In the genomic region with DNA sequence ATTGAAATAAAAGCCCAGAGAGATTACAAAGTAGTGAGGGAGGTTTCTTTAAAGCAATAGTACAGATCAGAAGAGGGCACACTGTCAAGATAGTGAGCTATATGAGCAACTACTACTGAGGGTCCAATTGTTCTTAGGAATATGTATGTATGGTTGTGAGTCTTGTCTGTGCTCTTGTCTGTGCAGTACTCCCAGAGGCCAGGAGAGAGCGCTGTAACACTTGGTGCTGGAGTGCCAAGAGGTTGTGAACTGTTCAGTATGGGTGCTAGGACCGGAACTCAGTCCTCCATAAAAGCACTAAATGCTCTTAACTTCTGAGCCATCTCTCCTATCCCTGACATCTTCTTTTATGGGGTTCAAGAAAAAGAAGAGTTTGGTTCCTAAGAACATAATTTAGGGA, we compare ENCODE assay signal across 17 mouse cellular contexts. TPM values are rescaled to one million over a fixed set of nuclear protein-coding genes. Genes with fewer than 3 reads are reported as not detected.
DNase-seq lines count a peak whose midpoint lies in the region; ATAC-seq and TF ChIP-seq lines count a peak whose summit lies in the region.
"Had no signal": no experiment of that assay in that cellular context is flagged by ENCODE, and none has a peak within 500 bp of the region (broad histone marks: within the 10 kb centered on the region; RNA-seq: fewer than 3 reads in every experiment).

No protein-coding gene starts in this region.

- no peak for TF ChIP-seq POLR2A in MEL (IDR thresholded peaks at IDR 0.05; ENCODE audit: control insufficient read depth in 1 of 2, insufficient read depth in 1 of 2, low read depth in 1 of 2, low read length in 2 of 2, poor library complexity in 1 of 2)

- H3K27me3 ChIP-seq in heart, postnatal 0 days (ENCODE audit: control insufficient read depth, insufficient read depth, low read length), result no peaks in the 10 kb centered on the region
- H3K27me3 ChIP-seq in midbrain, postnatal 0 days (ENCODE audit: insufficient read depth, low read length), result no peaks in the 10 kb centered on the region
- no peaks in the 10 kb centered on the region for H3K27me3 ChIP-seq in midbrain, embryonic 10.5 days (ENCODE audit: low read depth, poor library complexity, severe bottlenecking)
- H3K27me3 ChIP-seq in MEL (ENCODE audit: control insufficient read depth in 1 of 2, insufficient read depth in 2 of 2, low read length in 2 of 2), result no peaks in the 10 kb centered on the region; a peak in 1 of 4 replicates
- H3K27me3 ChIP-seq in stomach, postnatal 0 days (ENCODE audit: control insufficient read depth, insufficient read depth, low read length), result no peaks in the 10 kb centered on the region
- H3K27me3 ChIP-seq: hindbrain, embryonic 12.5 days; stomach, embryonic 15.5 days had no signal

- no peak for DNase-seq in heart, postnatal 0 days (ENCODE audit: low spot score)
- DNase-seq in heart, adult 18-20 months, result no peak
- no peak for DNase-seq in midbrain, postnatal 0 days (ENCODE audit: low spot score)
- DNase-seq in midbrain, embryonic 10.5 days (ENCODE audit: low spot score), result no peak
- DNase-seq in MEL (ENCODE audit: low read depth, low spot score), result peak; percentile 34
- no peak for DNase-seq in stomach, postnatal 0 days (ENCODE audit: low spot score)
- DNase-seq in heart, adult 8-10 months (ENCODE audit: low spot score), result no peak
- DNase-seq in adrenal gland, postnatal 25 days, result no peak
- DNase-seq: cerebellum, postnatal 10 days; layer of hippocampus, adult 9-11 months; lung, adult 2 months; right cerebral cortex, postnatal 25 days had no signal

- H3K4me2 ChIP-seq in heart, postnatal 0 days (ENCODE audit: low read depth, low read length), result no peak overlapping the region
- H3K4me2 ChIP-seq in midbrain, postnatal 0 days (ENCODE audit: low read depth, low read length, poor library complexity, severe bottlenecking), result no peak overlapping the region
- no peak overlapping the region for H3K4me2 ChIP-seq in stomach, postnatal 0 days (replicated peaks; ENCODE audit: low read depth)
- H3K4me2 ChIP-seq: heart, embryonic 11.5 days; hindbrain, embryonic 12.5 days; stomach, embryonic 15.5 days had no signal

- H3K79me2 ChIP-seq in MEL (ENCODE audit: control insufficient read depth, insufficient read depth, low read length, poor library complexity), result no peaks in the 10 kb centered on the region

- H3K9ac ChIP-seq in heart, postnatal 0 days (replicated peaks; ENCODE audit: low read depth, low read length), result no peak overlapping the region
- H3K9ac ChIP-seq in midbrain, postnatal 0 days (replicated peaks; ENCODE audit: low read length, poor library complexity, severe bottlenecking), result no peak overlapping the region
- no peak overlapping the region for H3K9ac ChIP-seq in MEL (ENCODE audit: control insufficient read depth, low read depth, low read length, poor library complexity, severe bottlenecking)
- no peak overlapping the region for H3K9ac ChIP-seq in stomach, postnatal 0 days (ENCODE audit: low read length)
- H3K9ac ChIP-seq: hindbrain, embryonic 12.5 days; stomach, embryonic 15.5 days had no signal

- ATAC-seq in heart, postnatal 0 days (ENCODE audit: insufficient read depth, low read depth), result no peak
- no peak for ATAC-seq in midbrain, postnatal 0 days (ENCODE audit: low FRiP score)
- no peak for ATAC-seq in stomach, postnatal 0 days (ENCODE audit: low FRiP score, low TSS enrichment)

- peak; percentile 7; the same call in 1 of the 2 replicates for TF ChIP-seq CTCF in heart, postnatal 0 days (IDR thresholded peaks at IDR 0.05; ENCODE audit: low read depth)
- TF ChIP-seq CTCF in midbrain, postnatal 0 days (IDR thresholded peaks at IDR 0.05), result peak; percentile 12; the same call in 1 of the 2 replicates
- TF ChIP-seq CTCF in MEL (IDR thresholded peaks at IDR 0.05 in 2 of 3, conservative IDR thresholded peaks at IDR 0.05 in 1 of 3; ENCODE audit: control insufficient read depth in 1 of 3, insufficient read depth in 1 of 3, low read depth in 2 of 3, low read length in 3 of 3, poor library complexity in 1 of 3, severe bottlenecking in 1 of 3), result peak; percentile 30 to 49 (median 44)
- peak; percentile 42; the same call in 1 of the 2 replicates for TF ChIP-seq CTCF in stomach, postnatal 0 days (IDR thresholded peaks at IDR 0.05; ENCODE audit: low read depth)

- H3K4me1 ChIP-seq in heart, postnatal 0 days (ENCODE audit: control insufficient read depth, insufficient read depth), result no peaks in the 10 kb centered on the region
- no peaks in the 10 kb centered on the region for H3K4me1 ChIP-seq in midbrain, postnatal 0 days (ENCODE audit: insufficient read depth, low read length)
- peaks cover 17% of the 10 kb centered on the region for H3K4me1 ChIP-seq in midbrain, embryonic 10.5 days
- H3K4me1 ChIP-seq in MEL (ENCODE audit: control insufficient read depth in 1 of 2, insufficient read depth in 2 of 2, low read length in 2 of 2), result no peaks in the 10 kb centered on the region
- no peaks in the 10 kb centered on the region for H3K4me1 ChIP-seq in stomach, postnatal 0 days (replicated peaks; ENCODE audit: control insufficient read depth, insufficient read depth)
- H3K4me1 ChIP-seq: stomach, embryonic 15.5 days had no signal

- no peak for TF ChIP-seq EP300 in heart, postnatal 0 days (IDR thresholded peaks at IDR 0.05; ENCODE audit: low read depth)
- no peak for TF ChIP-seq EP300 in MEL (IDR thresholded peaks at IDR 0.05; ENCODE audit: low read depth in 1 of 2, low read length in 2 of 2)
- no peak for TF ChIP-seq EP300 in stomach, postnatal 0 days (optimal IDR thresholded peaks at IDR 0.05)

- H3K27ac ChIP-seq in heart, postnatal 0 days (ENCODE audit: low read depth), result no peak overlapping the region
- H3K27ac ChIP-seq in midbrain, postnatal 0 days (ENCODE audit: low read depth, low read length), result no peak overlapping the region
- no peak overlapping the region for H3K27ac ChIP-seq in midbrain, embryonic 10.5 days (replicated peaks)
- no peak overlapping the region for H3K27ac ChIP-seq in MEL (ENCODE audit: control insufficient read depth, low read depth, low read length)
- H3K27ac ChIP-seq in stomach, postnatal 0 days (replicated peaks), result no peak overlapping the region
- H3K27ac ChIP-seq: hindbrain, embryonic 12.5 days; stomach, embryonic 15.5 days had no signal

- H3K4me3 ChIP-seq in heart, postnatal 0 days (ENCODE audit: low read depth, low read length), result no peak overlapping the region
- no peak overlapping the region for H3K4me3 ChIP-seq in midbrain, postnatal 0 days (ENCODE audit: low read depth, low read length)
- H3K4me3 ChIP-seq in midbrain, embryonic 10.5 days, result no peak overlapping the region
- H3K4me3 ChIP-seq in MEL (ENCODE audit: control insufficient read depth in 1 of 2, insufficient read depth in 1 of 2, low read depth in 2 of 2, low read length in 2 of 2), result no peak overlapping the region
- no peak overlapping the region for H3K4me3 ChIP-seq in stomach, postnatal 0 days (ENCODE audit: low read depth, low read length)
- H3K4me3 ChIP-seq: hindbrain, embryonic 12.5 days; stomach, embryonic 15.5 days had no signal

- H3K9me3 ChIP-seq in heart, postnatal 0 days (replicated peaks; ENCODE audit: control insufficient read depth, low read length), result no peaks in the 10 kb centered on the region
- no peaks in the 10 kb centered on the region for H3K9me3 ChIP-seq in midbrain, postnatal 0 days (ENCODE audit: low read length)
- no peaks in the 10 kb centered on the region for H3K9me3 ChIP-seq in midbrain, embryonic 10.5 days (replicated peaks)
- no peaks in the 10 kb centered on the region for H3K9me3 ChIP-seq in MEL (replicated peaks; ENCODE audit: insufficient read depth, low read length)
- H3K9me3 ChIP-seq in stomach, postnatal 0 days (ENCODE audit: control insufficient read depth, low read length), result no peaks in the 10 kb centered on the region
- H3K9me3 ChIP-seq: hindbrain, embryonic 12.5 days; stomach, embryonic 15.5 days had no signal

- TF ChIP-seq RAD21 in MEL (IDR thresholded peaks at IDR 0.05; ENCODE audit: low read depth, low read length), result peak; percentile 20

- 68% methylated on average over 2 of the region's 2 CpGs for WGBS in heart, postnatal 0 days
- 73% methylated on average over 2 of the region's 2 CpGs for WGBS in midbrain, postnatal 0 days
- WGBS in midbrain, embryonic 10.5 days, result 74% methylated on average over 2 of the region's 2 CpGs
- WGBS in stomach, postnatal 0 days, result 66% methylated on average over 2 of the region's 2 CpGs

- H3K36me3 ChIP-seq in heart, postnatal 0 days (replicated peaks; ENCODE audit: control insufficient read depth, insufficient read depth, low read length), result no peaks in the 10 kb centered on the region
- no peaks in the 10 kb centered on the region for H3K36me3 ChIP-seq in midbrain, postnatal 0 days (ENCODE audit: insufficient read depth, low read length)
- H3K36me3 ChIP-seq in midbrain, embryonic 10.5 days, result no peaks in the 10 kb centered on the region
- no peaks in the 10 kb centered on the region for H3K36me3 ChIP-seq in MEL (ENCODE audit: control insufficient read depth in 1 of 2, insufficient read depth in 2 of 2, low read length in 2 of 2)
- H3K36me3 ChIP-seq in stomach, postnatal 0 days (ENCODE audit: control insufficient read depth, insufficient read depth, low read length), result no peaks in the 10 kb centered on the region
- H3K36me3 ChIP-seq: hindbrain, embryonic 12.5 days; stomach, embryonic 15.5 days had no signal

RNA-seq across cellular contexts. Expression of a gene that starts 5.4 kb away (rescaled TPM):
- 2.2 TPM in 1 of 2 replicates, not detected in the other for total RNA-seq in heart, postnatal 0 days (2014; rRNA removed; ENCODE audit: low replicate concordance)
- 0.70 and 1.5 TPM in 2 replicates for polyA plus RNA-seq in heart, postnatal 0 days (2015; fragmentation: Nextera tagmentation; extraction: Ambion mirVana)
- 1 to 10 TPM; 1.0 to 3.3 TPM for total RNA-seq in heart, adult 18-20 months (2021)
- total RNA-seq in midbrain, postnatal 0 days (2014; rRNA removed), result not detected in 2 replicates
- polyA plus RNA-seq in midbrain, postnatal 0 days (2015; fragmentation: Nextera tagmentation; extraction: Ambion mirVana), result 0.45 and 0.59 TPM in 2 replicates
- 1.3 and 1.5 TPM in 2 replicates for polyA plus RNA-seq in midbrain, embryonic 10.5 days (2016; fragmentation: Nextera tagmentation; extraction: Ambion mirVana)
- 0.50 and 0.95 TPM in 2 replicates for total RNA-seq in MEL (2012; rRNA removed)
- polyA plus RNA-seq in MEL (2012; ENCODE audit: insufficient read depth in 1 of 2, insufficient read length in 2 of 2, low read depth in 1 of 2, low replicate concordance in 2 of 2, missing spikeins in 1 of 2), result under 1 TPM in 1 of 2 experiments, not detected in 1; 0.47 TPM
- 1.2 TPM in 2 replicates for polyA plus RNA-seq in stomach, postnatal 0 days (2015; fragmentation: Nextera tagmentation; extraction: Ambion mirVana)
- 1 to 10 TPM; 1.0 to 2.8 (median 2.0) TPM for total RNA-seq in heart, adult 8-10 months (2022)
- 1.8 and 5.3 TPM in 2 replicates for total RNA-seq in adrenal gland, postnatal 25 days (2021)

RNA-seq across cellular contexts. Expression of a gene that starts 30.5 kb away (rescaled TPM):
- 0.11 TPM in 1 of 2 replicates, not detected in the other for total RNA-seq in heart, postnatal 0 days (2014; rRNA removed; ENCODE audit: low replicate concordance)
- polyA plus RNA-seq in heart, postnatal 0 days (2015; fragmentation: Nextera tagmentation; extraction: Ambion mirVana), result 0.89 and 1.1 TPM in 2 replicates
- 10 to 100 TPM; 10.3 to 12.2 TPM for total RNA-seq in heart, adult 18-20 months (2021)
- total RNA-seq in midbrain, postnatal 0 days (2014; rRNA removed), result 0.80 TPM in 1 of 2 replicates, not detected in the other
- 0.55 and 1.2 TPM in 2 replicates for polyA plus RNA-seq in midbrain, postnatal 0 days (2015; fragmentation: Nextera tagmentation; extraction: Ambion mirVana)
- polyA plus RNA-seq in midbrain, embryonic 10.5 days (2016; fragmentation: Nextera tagmentation; extraction: Ambion mirVana), result 0.89 and 1.1 TPM in 2 replicates
- 0.13 and 0.15 TPM in 2 replicates for total RNA-seq in MEL (2012; rRNA removed)
- polyA plus RNA-seq in MEL (2012; ENCODE audit: insufficient read depth in 1 of 2, insufficient read length in 2 of 2, low read depth in 1 of 2, low replicate concordance in 2 of 2, missing spikeins in 1 of 2), result under 1 TPM in 1 of 2 experiments, not detected in 1; 0.15 TPM
- 14.6 and 15.0 TPM in 2 replicates for polyA plus RNA-seq in stomach, postnatal 0 days (2015; fragmentation: Nextera tagmentation; extraction: Ambion mirVana)
- total RNA-seq in heart, adult 8-10 months (2022), result 10 to 100 TPM in 2 of 4 experiments, 1 to 10 TPM in 2; 8.9 to 13.2 (median 10.3) TPM
- 3.4 and 4.3 TPM in 2 replicates for total RNA-seq in adrenal gland, postnatal 25 days (2021)
- total RNA-seq: megakaryocyte, adult 5-6 weeks had no signal

RNA-seq across cellular contexts. Expression of a gene that starts 30.6 kb away (rescaled TPM):
- total RNA-seq in heart, postnatal 0 days (2014; rRNA removed; ENCODE audit: low replicate concordance), result 3.9 and 16.9 TPM in 2 replicates
- polyA plus RNA-seq in heart, postnatal 0 days (2015; fragmentation: Nextera tagmentation; extraction: Ambion mirVana), result 34.6 and 41.7 TPM in 2 replicates
- total RNA-seq in heart, adult 18-20 months (2021), result 10 to 100 TPM; 32.9 to 35.7 TPM
- total RNA-seq in midbrain, postnatal 0 days (2014; rRNA removed), result 11.0 and 22.5 TPM in 2 replicates
- polyA plus RNA-seq in midbrain, postnatal 0 days (2015; fragmentation: Nextera tagmentation; extraction: Ambion mirVana), result 70.3 and 78.7 TPM in 2 replicates
- 215 and 228 TPM in 2 replicates for polyA plus RNA-seq in midbrain, embryonic 10.5 days (2016; fragmentation: Nextera tagmentation; extraction: Ambion mirVana)
- total RNA-seq in MEL (2012; rRNA removed), result 11.5 and 16.0 TPM in 2 replicates
- 10 to 100 TPM in 1 of 2 experiments, not detected in 1; 62.4 TPM for polyA plus RNA-seq in MEL (2012; ENCODE audit: insufficient read depth in 1 of 2, insufficient read length in 2 of 2, low read depth in 1 of 2, low replicate concordance in 2 of 2, missing spikeins in 1 of 2)
- polyA plus RNA-seq in stomach, postnatal 0 days (2015; fragmentation: Nextera tagmentation; extraction: Ambion mirVana), result 24.9 and 26.4 TPM in 2 replicates
- 10 to 100 TPM; 28.4 to 38.8 (median 30.2) TPM for total RNA-seq in heart, adult 8-10 months (2022)
- 55.2 and 55.8 TPM in 2 replicates for total RNA-seq in adrenal gland, postnatal 25 days (2021)

RNA-seq across cellular contexts. Expression of a gene that starts 44.9 kb away (rescaled TPM):
- not detected in 2 replicates for total RNA-seq in heart, postnatal 0 days (2014; rRNA removed; ENCODE audit: low replicate concordance)
- not detected in 2 replicates for polyA plus RNA-seq in heart, postnatal 0 days (2015; fragmentation: Nextera tagmentation; extraction: Ambion mirVana)
- not detected for total RNA-seq in heart, adult 18-20 months (2021)
- 0.99 and 4.4 TPM in 2 replicates for total RNA-seq in midbrain, postnatal 0 days (2014; rRNA removed)
- 4.8 and 6.0 TPM in 2 replicates for polyA plus RNA-seq in midbrain, postnatal 0 days (2015; fragmentation: Nextera tagmentation; extraction: Ambion mirVana)
- polyA plus RNA-seq in midbrain, embryonic 10.5 days (2016; fragmentation: Nextera tagmentation; extraction: Ambion mirVana), result 0.25 and 1.1 TPM in 2 replicates
- total RNA-seq in MEL (2012; rRNA removed), result not detected in 2 replicates
- not detected for polyA plus RNA-seq in MEL (2012; ENCODE audit: insufficient read depth in 1 of 2, insufficient read length in 2 of 2, low read depth in 1 of 2, low replicate concordance in 2 of 2, missing spikeins in 1 of 2)
- 0.18 TPM in 1 of 2 replicates, not detected in the other for polyA plus RNA-seq in stomach, postnatal 0 days (2015; fragmentation: Nextera tagmentation; extraction: Ambion mirVana)
- not detected for total RNA-seq in heart, adult 8-10 months (2022)
- not detected in 2 replicates for total RNA-seq in adrenal gland, postnatal 25 days (2021)
- total RNA-seq: megakaryocyte, adult 5-6 weeks had no signal
- polyA plus RNA-seq: heart, embryonic 11.5 days; kidney, embryonic 14.5 days; lung, adult 2 months had no signal
